Mouse (Mus musculus): ENCODE results near the gene Mrps10.

- TF ChIP-seq CTCF (IDR thresholded peaks at IDR 0.05; ENCODE audit: insufficient read depth, low read length) (no peak), POLR2A (IDR thresholded peaks at IDR 0.05; ENCODE audit: borderline replicate concordance, extremely low read depth, low read depth, low read length) (no peak)
Measured at GRCm38 (mm10) chr17:47424186-47424585, 55.5 kb downstream of the Mrps10 start.
